Mouse (Mus musculus) thymus, adult 2 months (tissue): ENCODE data around the gene Fam229a. TPM values are rescaled to one million over a fixed set of nuclear protein-coding genes. Genes with fewer than 3 reads are reported as not detected.

Source experiments
- DNase-seq: peaks from one replicate; pipeline ENCODE4 v3.0.0; 2021
- H3K27ac ChIP-seq: fragments of 200-500 bp; 2 replicates; pipeline ENCODE4 v1.5.1; 2012; ENCODE audit warnings: low read length, control low read depth; ENCODE audit not compliant: control insufficient read depth, insufficient read depth
- H3K27me3 ChIP-seq: fragments of 200-500 bp; 2 replicates; pipeline ENCODE4 v1.6.1; 2012; ENCODE audit warnings: mild to moderate bottlenecking, low read length, moderate library complexity, mixed read lengths; ENCODE audit not compliant: control insufficient read depth, insufficient read depth
- H3K36me3 ChIP-seq: fragments of 200-500 bp; 2 replicates; pipeline ENCODE4 v1.6.1; 2012; ENCODE audit warnings: mild to moderate bottlenecking, low read length, moderate library complexity; ENCODE audit not compliant: control insufficient read depth, insufficient read depth
- H3K4me1 ChIP-seq: fragments of 200-500 bp; replicated peaks from 2 replicates; pipeline ENCODE4 v1.6.1; 2012; ENCODE audit warnings: low read length; ENCODE audit not compliant: control insufficient read depth, insufficient read depth
- H3K4me3 ChIP-seq: fragments of 200-500 bp; 2 replicates; pipeline ENCODE4 v1.5.1; 2012; ENCODE audit warnings: mild to moderate bottlenecking, low read length, control low read depth, moderate library complexity; ENCODE audit not compliant: control insufficient read depth, insufficient read depth
- CTCF ChIP-seq: fragments of 200-500 bp; IDR thresholded peaks from 2 replicates; pipeline ENCODE4 v1.5.1; 2012; ENCODE audit warnings: mild to moderate bottlenecking, control low read depth, low read length, moderate library complexity, borderline replicate concordance; ENCODE audit not compliant: control insufficient read depth, poor library complexity, insufficient read depth; ENCODE audit errors: extremely low read depth
- POLR2A ChIP-seq: fragments of 200-500 bp; IDR thresholded peaks from 2 replicates; pipeline ENCODE4 v1.6.1; 2012; ENCODE audit warnings: mild to moderate bottlenecking, low read length, control low read depth, moderate library complexity; ENCODE audit not compliant: control insufficient read depth, poor library complexity, insufficient read depth; ENCODE audit errors: extremely low read depth
- WGBS: fragments of 180-500 bp; shearing (Covaris S2); methylation state at CpG from one replicate; pipeline ENCODE4 v1.1.7; 2018; 5-methylcytosine and 5-hydroxymethylcytosine counted together
- polyA plus RNA-seq: library from polyadenylated mRNA; depleted of rRNA; stranded (reverse); fragments of >200 nt; gene quantifications from 2 replicates; pipeline ENCODE4 v1.2.3, GENCODE M21; 2012; rRNA removed

Gene Fam229a
- polyA plus RNA-seq, result 0.92 and 1.1 TPM in 2 replicates

GRCm38 (mm10) chr4:129490972-129491880 lies at the start of gene Fam229a, which contains the start of gene Tssk3:
Gene Fam229a (plus strand): TSS chr4:129491190.
Gene Tssk3 (minus strand): TSS chr4:129491022.
- TF ChIP-seq CTCF (no peak), POLR2A (no peak)
- Histone ChIP-seq H3K27me3 (no peaks in the 10 kb centered on the region; the same call in 1 of the 2 replicates), H3K27ac (no peak within 1 kb of the TSS), H3K4me3 (peak within 1 kb of the TSS; percentile 4; the same call in 1 of the 2 replicates), H3K4me1 (peaks cover 11% of the 10 kb centered on the region), H3K36me3 (peaks cover 14% of the 10 kb centered on the region)
- peak; percentile 12 for DNase-seq
- WGBS, result 39% methylated on average over 70 of the region's 70 CpGs

GRCm38 (mm10) chr4:129447360-129447759 lies 43.6 kb upstream of the Fam229a start:
- WGBS, result 84% methylated on average over 8 of the region's 8 CpGs
- Histone ChIP-seq H3K36me3 (no peaks in the 10 kb centered on the region), H3K4me3 (no peak overlapping the region), H3K27ac (no peak overlapping the region), H3K4me1 (peaks cover 13% of the 10 kb centered on the region), H3K27me3 (no peaks in the 10 kb centered on the region)
- DNase-seq, result no peak
- TF ChIP-seq POLR2A (no peak), CTCF (no peak)

GRCm38 (mm10) chr4:129447778-129448563 lies 43.0 kb upstream of the Fam229a start:
- TF ChIP-seq POLR2A (no peak), CTCF (no peak)
- WGBS, result 84% methylated on average over 11 of the region's 11 CpGs

GRCm38 (mm10) chr4:129448713-129449112 lies 42.3 kb upstream of the Fam229a start:
- WGBS, result 97% methylated on average over 6 of the region's 6 CpGs
- Histone ChIP-seq H3K27me3 (no peaks in the 10 kb centered on the region), H3K36me3 (no peaks in the 10 kb centered on the region), H3K27ac (no peak overlapping the region), H3K4me1 (peaks cover 13% of the 10 kb centered on the region), H3K4me3 (no peak overlapping the region)
- DNase-seq, result no peak
- TF ChIP-seq POLR2A (no peak), CTCF (no peak)

More at GRCm38 (mm10) chr4:129447778-129448563, 43.0 kb upstream of the Fam229a start:
- H3K27me3 ChIP-seq, result no peaks in the 10 kb centered on the region
- H3K4me3 ChIP-seq, result no peak overlapping the region
- no peak for DNase-seq
- no peak overlapping the region for H3K27ac ChIP-seq
- H3K36me3 ChIP-seq, result no peaks in the 10 kb centered on the region
- H3K4me1 ChIP-seq, result peaks cover 13% of the 10 kb centered on the region

- no peaks in the 10 kb centered on the region for H3K27me3 ChIP-seq
- H3K4me3 ChIP-seq, result no peak overlapping the region
- TF ChIP-seq CTCF, result no peak
- no peak for TF ChIP-seq POLR2A
- H3K27ac ChIP-seq, result no peak overlapping the region
- 62% methylated on average over 2 of the region's 2 CpGs for WGBS
- no peaks in the 10 kb centered on the region for H3K36me3 ChIP-seq
- DNase-seq, result no peak
- peaks cover 6% of the 10 kb centered on the region; the same call in 1 of the 2 replicates for H3K4me1 ChIP-seq
Measured at GRCm38 (mm10) chr4:129450851-129451250, 40.1 kb upstream of the Fam229a start.
